Mouse (Mus musculus): Measurements from ENCODE around the gene Chrm3.

The Chrm3 gene

GRCm38 (mm10) chr13:9890460-9890859 is 470.2 kb downstream of the Chrm3 start:
- no peak for DNase-seq (ENCODE audit: low spot score)

DNA sequence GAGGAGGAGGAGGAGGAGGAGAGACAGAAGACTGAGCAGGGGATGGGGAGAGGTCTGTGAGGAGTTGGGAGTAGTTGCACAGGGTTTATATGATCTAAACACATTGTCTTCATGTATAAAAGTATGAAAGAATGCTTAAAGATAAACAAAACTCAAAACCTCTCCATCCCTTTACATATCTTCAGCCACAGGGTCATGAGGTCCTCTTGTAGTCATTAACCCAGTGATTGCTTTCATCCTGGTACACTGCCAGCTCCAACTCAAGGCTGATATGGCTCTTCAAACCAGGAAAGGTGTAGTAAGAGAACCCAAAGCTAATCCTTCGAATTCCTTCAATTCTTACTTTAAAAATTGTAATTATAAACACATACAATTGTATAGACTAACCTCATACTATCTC is 470.7 kb downstream of the Chrm3 start:
- no peak for DNase-seq (ENCODE audit: low spot score)

DNA sequence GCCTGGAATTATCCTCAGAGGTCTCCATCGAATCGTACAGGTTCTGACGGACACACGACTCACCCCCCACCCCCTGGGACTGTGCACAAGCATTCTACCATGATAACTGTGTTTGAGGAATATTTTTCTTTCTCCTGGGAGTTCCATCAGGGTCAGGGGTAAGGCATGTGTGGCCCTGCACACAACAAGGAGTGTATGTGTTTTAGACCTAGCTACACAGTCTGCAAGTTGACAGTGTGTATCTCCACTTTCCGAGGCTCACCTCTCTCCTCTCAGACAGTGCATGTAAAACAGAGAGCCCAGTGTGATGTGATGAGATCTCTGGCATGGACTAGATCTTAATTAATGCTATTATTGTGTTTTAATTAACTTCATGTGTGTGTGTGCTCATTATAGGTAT is 472.4 kb downstream of the Chrm3 start:
- DNase-seq (ENCODE audit: low spot score): no peak

DNA sequence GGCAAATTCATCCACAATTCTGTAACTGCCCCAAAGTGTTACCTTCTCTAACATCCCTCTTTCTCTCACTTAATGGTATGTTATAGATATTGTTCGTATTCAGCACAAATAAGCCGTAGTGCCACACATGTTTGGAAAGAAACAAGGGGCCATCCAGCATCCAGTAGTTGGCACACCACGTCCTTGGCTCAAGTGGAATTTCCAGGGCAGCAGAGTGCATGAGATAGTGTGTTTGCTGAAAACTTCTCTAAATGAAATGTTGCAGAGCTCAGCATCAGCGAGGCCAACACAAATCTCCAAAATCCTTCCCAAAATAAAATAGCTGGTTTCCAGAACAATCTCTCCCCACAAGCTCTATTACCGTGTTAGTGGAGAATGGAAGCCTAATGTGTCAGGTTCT is 473.4 kb downstream of the Chrm3 start:
- DNase-seq (ENCODE audit: low spot score): no peak

GRCm38 (mm10) chr13:9886465-9887135 is 474.0 kb downstream of the Chrm3 start:
- DNase-seq (ENCODE audit: low spot score): no peak

DNA sequence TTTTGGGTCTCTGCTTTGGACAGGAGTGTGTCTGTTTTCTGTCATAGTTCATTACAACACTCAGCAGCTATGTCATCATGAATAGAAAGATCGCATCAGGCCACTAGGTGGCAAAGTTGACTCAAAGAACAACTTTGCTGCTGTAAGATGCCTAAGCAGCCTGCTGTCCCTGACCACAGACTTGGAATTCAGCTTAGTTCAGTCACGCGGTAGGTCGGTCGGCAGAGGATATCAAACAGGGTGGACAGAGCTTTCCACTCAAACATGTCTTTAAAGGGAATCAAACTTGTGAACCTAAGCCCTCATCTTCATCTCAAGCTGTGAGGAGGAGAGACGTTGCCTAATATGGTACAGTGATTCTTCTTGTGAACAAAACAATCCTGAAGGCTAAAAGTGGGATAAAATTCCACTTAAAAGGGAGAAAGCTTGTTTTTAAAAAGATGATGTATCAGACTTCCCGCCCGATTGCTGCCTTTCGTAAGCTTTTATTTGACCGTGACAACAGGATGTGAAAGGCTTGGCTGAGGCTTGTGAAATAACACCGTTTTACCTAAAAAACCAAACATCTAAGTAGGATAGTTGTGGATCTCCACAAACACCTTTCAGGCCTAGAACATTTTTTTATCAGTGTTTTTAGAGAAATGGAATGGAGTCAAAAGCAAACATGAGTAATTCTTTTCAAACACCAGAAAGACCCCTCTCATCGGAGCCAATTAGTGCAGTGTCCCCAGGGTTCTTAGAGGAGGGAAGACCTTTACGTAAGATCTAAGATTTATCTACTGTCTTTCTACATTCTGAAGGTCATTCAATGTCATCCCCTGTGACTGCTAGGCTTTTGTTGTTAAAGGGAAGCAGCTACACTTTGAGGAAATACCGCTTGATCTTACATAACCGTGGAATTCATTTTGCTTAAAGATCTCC is 478.0 kb downstream of the Chrm3 start:
- DNase-seq (ENCODE audit: low spot score): peak; percentile 36

- DNase-seq (ENCODE audit: low spot score): no peak
Observed at GRCm38 (mm10) chr13:9881930-9882329, 478.7 kb downstream of the Chrm3 start.

DNA sequence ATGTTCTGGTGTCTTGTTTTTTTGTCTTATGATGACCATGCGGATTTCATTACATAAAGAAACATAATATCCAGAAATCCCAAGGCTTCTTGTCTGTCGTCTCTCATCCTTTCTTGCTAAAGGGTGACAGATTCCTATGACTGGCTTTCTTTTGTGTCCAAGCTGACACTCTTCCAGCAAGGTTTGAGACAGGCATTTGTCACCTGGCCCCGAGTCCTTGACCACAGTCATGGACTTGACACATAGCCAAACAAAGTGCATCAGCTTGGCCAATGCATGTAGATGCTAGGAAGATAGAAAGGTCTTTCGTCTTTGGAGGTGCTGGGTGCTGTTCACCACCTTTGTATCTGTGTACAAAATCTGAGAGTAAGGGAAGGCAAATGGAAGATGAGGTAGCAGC is 480.2 kb downstream of the Chrm3 start:
- no peak for DNase-seq (ENCODE audit: low spot score)

DNA sequence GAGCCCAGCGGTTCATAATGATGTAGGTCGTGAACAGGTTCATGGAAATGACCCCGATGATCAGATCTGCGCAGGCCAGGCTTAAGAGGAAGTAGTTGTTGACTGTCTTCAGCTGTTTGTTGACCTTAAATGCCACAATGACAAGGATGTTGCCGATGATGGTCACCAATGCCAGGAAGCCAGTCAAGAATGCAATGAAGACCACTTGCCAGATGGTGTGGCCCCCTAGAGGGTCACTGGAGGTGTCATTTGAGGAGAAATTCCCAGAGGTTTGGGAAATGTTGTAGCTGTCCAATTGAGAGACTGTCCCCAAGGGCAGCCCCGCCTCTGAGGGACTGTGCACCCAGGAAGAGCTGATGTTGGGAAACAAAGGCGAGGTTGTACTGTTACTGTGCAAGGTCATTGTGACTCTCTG is 482.0 kb downstream of the Chrm3 start:
- no peak for DNase-seq (ENCODE audit: low spot score)

- DNase-seq (ENCODE audit: low spot score): no peak
Observed at GRCm38 (mm10) chr13:9873377-9873776, 487.3 kb downstream of the Chrm3 start.

DNA sequence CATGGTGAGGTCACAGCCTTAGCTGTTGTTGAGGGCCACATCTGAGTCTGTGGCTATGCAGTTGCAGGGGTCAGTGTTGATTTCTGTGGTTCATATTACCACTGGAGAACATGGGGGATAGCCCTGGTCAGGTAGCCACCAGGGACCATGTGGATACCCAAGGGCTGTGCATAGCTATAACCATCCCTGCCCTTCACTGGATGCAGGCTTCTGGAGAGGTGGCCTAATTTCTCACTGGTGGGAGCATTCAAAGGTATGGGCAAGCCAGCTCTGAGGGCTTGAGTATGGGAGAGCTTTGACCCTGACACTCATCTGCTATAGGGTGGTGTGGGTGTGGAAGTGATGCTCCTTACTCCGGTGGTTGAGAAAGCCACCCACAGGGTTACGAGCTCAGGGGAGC is 494.5 kb downstream of the Chrm3 start:
- no peak for DNase-seq (ENCODE audit: low spot score)

- no peak for DNase-seq (ENCODE audit: low spot score)
Observed at GRCm38 (mm10) chr13:9847515-9847914, 513.1 kb downstream of the Chrm3 start.

DNA sequence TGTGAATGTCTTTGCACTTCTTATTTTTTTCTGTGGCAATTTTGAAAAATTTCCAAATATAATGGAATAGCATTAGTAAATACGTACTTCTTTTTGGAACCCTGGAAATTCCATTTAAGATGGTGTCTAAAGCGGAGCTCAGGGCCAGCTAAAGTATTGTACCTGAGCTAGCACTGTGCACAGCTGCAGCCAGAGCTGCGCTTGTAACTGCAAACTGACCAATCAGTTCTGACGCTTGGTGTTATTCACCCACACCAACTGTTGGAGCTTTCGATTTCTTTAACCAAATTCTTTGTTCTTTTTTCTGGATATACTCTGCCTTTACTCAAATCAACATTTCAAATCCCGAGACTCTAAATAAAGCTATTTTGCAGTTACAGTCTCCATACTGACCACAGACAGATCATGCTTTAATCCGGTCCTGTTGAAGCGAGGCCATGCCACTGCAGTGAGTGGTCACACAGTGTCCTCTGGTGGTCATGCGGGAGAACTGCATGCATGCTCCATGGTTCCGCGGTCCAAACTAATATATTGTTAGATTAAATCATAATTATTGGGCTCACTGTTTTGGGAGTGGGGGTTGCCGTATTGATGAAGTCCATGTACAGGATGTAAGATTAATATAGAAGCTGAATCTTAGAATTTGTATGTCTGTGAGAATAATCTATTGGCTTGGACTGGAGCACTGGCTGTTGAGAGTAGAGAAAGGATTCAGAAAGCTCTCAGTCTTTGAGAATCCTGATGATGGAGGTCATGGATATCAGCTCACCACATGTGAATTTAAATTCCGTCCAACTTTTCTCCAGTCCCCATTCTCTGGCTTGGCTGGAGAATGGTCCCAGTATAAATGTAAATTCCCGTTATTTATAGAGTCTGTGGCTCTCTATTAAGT is 513.9 kb downstream of the Chrm3 start:
- peak; percentile 58 for DNase-seq (ENCODE audit: low spot score)

GRCm38 (mm10) chr13:9834146-9834679 is 526.4 kb downstream of the Chrm3 start:
- peak; percentile 81 for DNase-seq (ENCODE audit: low spot score)

DNA sequence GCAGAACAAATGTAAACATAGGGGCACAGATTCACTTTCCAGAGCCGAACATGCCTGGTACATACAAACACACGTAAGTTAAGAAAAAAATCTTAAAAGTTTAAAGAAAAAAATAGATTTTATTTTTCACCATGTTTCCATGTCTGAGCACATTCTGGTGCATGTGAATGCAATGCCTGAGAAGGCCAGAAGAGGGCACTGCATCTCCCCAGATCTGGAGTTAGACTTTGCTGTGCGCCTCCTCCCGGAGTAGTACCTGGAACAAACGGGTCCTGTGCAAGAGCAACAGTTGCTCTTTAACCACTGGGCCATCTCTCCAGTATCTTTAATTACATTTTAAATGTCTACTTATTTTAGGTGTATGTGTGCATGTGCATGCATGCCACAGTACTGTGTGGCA is 534.4 kb downstream of the Chrm3 start:
- no peak for DNase-seq (ENCODE audit: low spot score)
